Mouse (Mus musculus): ENCODE results near the gene Skint8.
"Not testable (repeated sequence)": the region's sequence is repeated elsewhere in the genome, so short reads cannot be mapped to it uniquely, and the experiment has no call there.

The Skint8 gene

DNA sequence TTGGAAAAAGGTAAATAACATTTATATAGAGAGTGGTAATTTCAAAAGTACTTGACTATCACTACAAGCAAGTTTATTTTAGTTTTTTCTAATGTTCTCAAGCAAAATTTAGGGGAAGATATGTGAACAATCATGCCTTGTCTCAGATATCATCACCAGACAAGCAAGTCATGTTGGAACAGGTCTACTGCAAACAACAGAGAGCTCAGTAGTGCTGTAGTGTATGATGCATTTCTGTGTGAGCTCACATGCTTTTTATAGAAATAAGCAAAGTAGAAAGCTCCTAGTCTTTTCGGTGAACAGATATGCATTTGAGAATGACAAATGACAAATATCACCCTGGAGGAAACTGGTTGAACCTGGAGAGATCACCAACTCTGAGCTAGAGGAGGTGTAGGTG is at the start of gene Skint8:
Gene Skint8 (plus strand): TSS at position 301 of the 400 bp plus-strand sequence.
- in situ Hi-C loops (cut with MboI, MseI): no loop called here

GRCm38 (mm10) chr4:111880112-111880875 is 38.9 kb upstream of the Skint8 start:
- in situ Hi-C loops (cut with MboI, MseI): no loop called here

DNA sequence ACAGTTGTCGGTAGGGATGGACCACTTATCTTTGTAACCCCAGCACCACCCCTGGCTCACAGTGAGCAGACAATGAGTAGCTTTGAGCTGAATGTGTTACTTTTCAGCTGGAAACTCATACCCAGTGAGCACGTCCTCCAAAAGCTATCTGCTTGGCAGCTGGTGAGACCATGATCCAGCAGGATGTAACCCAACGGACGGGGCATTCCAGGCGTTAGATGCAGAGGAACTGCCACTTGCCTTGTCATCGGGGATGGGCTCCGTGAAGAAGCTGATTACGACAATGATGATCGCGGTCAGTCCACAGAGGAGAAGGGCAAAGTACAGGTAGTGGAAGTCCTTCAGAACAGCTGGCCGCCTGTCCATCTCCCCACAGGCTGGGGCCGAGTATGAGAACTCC is 35.6 kb upstream of the Skint8 start:
- in situ Hi-C loops (cut with MboI, MseI): no loop called here

DNA sequence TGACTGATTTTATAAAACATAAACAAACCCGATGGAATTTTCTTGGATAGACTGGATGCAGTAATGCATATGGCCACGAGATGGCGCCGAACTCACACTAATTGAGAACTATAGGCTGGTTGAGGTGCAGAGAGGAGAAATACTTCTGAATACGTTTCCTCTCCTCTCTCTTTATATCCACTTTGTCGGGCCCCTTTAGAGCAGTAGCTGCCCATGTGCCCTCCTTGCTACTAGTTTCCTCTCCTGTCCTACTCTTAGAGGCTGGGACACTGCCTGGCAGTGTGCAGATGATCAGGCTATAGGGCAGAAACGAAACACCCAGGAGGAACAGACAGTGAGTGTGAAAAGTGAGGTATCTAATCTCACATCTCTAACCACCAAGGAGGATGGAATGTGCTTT is 33.2 kb upstream of the Skint8 start:
- in situ Hi-C loops (cut with MboI, MseI): no loop called here

GRCm38 (mm10) chr4:111886607-111887006 is 32.6 kb upstream of the Skint8 start:
- in situ Hi-C loops (cut with MboI, MseI): no loop called here

- in situ Hi-C loops (cut with MboI, MseI): loop anchor here (10.0 kb wide), 1 partner anchor 783 kb away; no protein-coding TSS in a partner anchor
Measured at GRCm38 (mm10) chr4:111892138-111892537, 27.1 kb upstream of the Skint8 start.

GRCm38 (mm10) chr4:111897755-111898154 is 21.4 kb upstream of the Skint8 start:
- in situ Hi-C loops (cut with MboI, MseI): loop anchor here (10.0 kb wide), 1 partner anchor 777 kb away; no protein-coding TSS in a partner anchor

GRCm38 (mm10) chr4:111898566-111898965 is 20.6 kb upstream of the Skint8 start:
- in situ Hi-C loops (cut with MboI, MseI): loop anchor here (10.0 kb wide), 1 partner anchor 776 kb away; no protein-coding TSS in a partner anchor

DNA sequence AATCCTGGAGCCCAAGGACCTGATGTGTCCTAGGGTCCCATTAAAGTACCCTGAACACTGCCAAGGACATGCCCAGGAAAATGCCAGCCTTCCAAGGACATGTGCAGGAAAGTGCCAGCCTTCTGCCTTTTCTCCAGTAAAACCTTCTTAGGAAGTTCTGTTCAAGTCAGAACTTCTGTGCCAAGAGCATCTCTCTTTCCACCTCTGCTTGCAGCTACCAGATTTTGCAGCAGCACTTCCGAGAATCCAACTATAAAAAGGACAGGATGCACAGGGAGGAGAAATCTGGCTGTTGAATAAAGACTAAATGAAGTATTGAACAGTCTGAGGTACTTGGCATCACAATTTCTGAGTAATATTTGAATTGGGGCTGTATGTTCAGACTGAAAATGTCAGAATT is 18.7 kb upstream of the Skint8 start:
- in situ Hi-C loops (cut with MboI, MseI): loop anchor here (5.0 kb wide), 1 partner anchor 52 kb away; no protein-coding TSS in a partner anchor

GRCm38 (mm10) chr4:111901473-111901872 is 17.7 kb upstream of the Skint8 start:
- in situ Hi-C loops (cut with MboI, MseI): loop anchor here (5.0 kb wide), 1 partner anchor 51 kb away; no protein-coding TSS in a partner anchor

DNA sequence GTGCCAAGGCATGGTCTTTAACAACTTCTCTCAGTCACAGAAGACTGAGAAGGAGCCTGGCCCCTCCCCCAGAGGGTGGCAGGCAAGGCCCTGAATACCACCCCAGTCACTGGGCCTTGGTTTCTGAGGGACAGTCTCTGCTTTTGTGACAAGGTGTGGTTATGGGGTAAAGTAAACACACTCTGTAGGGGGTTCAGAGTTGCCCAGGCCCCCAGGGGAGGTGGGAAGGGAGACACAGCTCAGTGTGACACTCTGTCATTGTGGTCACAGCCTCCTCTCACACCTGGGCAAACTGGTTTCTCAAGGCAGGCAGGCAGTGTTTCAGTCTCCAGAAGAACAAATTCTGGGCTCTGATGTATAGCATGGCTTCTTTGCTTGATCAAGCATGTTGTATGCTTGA is 16.4 kb upstream of the Skint8 start, which contains the start of gene Slc5a9:
Gene Slc5a9 (minus strand): TSS at position 144 of the 400 bp plus-strand sequence.
- in situ Hi-C loops (cut with MboI, MseI): loop anchor here (5.0 kb wide), 1 partner anchor 50 kb away; no protein-coding TSS in a partner anchor

DNA sequence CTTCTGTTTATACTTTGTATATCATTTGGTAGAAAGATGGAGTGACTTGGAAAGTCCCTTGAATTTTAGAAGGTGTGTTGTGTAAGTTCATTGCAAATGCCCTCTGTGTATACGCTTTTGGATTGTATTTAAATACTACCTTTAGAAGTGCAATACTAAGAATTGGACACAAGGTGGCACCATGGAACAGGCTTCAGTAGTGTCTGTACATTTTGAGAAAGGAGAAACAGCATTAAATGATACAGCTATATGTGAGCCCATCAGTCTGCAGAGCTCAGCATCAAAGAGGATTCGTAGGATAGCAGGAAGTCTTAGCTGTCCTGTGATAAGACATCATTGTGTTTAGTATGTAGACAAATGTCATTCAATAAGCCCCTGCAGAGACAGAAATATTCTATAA is 11.3 kb upstream of the Skint8 start:
- in situ Hi-C loops (cut with MboI, MseI): no loop called here

DNA sequence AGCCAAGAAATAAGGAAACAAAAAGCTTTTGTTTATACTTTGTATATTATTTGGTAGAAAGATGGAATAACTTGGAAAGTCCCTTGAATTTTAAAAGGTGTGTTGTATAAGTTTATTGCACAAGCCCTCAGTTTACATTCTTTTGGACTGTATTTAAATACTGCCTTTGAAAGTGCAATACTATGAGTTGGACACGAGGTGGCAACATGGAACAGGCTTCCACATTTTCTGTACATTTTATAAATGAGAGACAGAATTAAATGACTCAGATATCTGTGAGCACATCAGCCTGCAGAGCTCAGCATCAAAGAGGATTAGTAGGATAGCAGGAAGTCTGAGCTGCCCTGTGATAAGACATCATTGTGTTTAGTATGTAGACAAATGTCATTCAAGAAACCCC is 42.1 kb downstream of the Skint8 start:
- in situ Hi-C loops (cut with MboI, MseI): no loop called here

DNA sequence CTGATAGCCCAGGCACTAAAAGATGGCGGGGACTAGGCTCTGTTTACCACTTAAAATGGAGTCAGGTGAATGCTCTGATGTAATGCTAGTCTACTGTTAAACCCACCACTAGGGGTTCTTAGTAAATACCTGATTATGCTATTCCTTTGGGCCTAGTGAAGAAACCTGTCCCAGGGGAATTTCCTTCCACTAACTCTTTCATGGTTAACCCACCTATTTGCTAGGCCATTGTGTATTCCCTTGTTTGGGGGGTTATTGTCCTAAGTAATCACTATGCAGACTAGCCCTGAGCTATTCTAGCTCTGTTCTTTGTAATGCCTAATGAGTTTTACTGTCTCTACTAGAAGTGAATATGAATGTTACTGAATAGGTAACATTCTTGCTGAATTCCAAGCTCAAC is 44.0 kb downstream of the Skint8 start:
- in situ Hi-C loops (cut with MboI, MseI): not testable (repeated sequence)

GRCm38 (mm10) chr4:111963669-111964068 is 44.5 kb downstream of the Skint8 start:
- in situ Hi-C loops (cut with MboI, MseI): no loop called here

GRCm38 (mm10) chr4:111972623-111973022 is 53.4 kb downstream of the Skint8 start, which contains the start of gene Skint7:
TSS of gene Skint7 (plus strand) at chr4:111972923.
- in situ Hi-C loops (cut with MboI, MseI): no loop called here
